Mouse (Mus musculus) induced T-regulatory cell, adult 2 months (primary cell): ENCODE measurements around the gene Mical1.

Experiments used
- DNase-seq: peaks from one replicate; pipeline ENCODE4 v3.0.0-alpha.2; 2012; ENCODE audit warnings: low read depth

The Mical1 gene

DNA sequence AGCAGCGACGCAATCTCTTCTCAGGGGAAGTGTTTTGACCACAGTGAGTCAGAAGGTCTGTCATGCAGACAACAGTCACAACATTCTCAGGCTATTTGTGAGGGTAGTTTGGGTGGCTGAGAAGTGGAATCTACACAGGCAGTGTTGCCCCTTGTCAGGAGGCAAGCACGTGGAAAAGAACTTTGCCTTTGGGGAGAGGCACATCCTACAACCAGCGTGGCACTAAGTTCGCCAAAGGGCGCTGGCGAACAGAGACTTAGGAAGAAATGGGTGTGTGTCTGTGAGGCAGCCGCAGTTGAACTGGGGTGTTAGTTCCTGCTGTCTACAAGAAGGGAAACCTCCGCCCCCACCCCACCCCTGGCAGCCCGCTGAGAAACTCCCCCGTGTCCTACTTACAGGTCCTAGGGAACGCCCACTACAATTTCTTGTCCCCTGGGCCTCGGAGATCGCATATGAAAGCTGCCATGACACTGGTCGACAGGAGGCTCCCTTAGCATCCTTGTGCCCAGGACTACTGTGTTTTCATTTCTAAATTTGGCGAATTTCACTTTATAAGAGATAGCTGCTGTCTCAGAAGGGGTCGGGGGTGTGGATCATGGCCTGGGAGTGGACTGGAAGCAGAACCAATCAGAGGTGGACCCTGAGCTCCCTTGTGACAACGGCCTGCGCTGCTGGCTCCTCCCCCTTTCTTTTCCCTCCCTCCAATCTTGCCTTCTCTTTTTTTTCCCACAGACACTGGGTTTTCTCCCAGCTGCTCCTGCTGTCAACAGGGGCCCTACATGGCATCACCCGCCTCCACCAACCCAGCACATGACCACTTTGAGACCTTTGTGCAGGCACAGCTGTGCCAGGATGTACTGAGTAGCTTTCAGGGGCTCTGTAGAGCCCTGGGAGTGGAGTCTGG, 1.4 kb downstream of the Mical1 start:
- DNase-seq = peak; percentile 86

DNA sequence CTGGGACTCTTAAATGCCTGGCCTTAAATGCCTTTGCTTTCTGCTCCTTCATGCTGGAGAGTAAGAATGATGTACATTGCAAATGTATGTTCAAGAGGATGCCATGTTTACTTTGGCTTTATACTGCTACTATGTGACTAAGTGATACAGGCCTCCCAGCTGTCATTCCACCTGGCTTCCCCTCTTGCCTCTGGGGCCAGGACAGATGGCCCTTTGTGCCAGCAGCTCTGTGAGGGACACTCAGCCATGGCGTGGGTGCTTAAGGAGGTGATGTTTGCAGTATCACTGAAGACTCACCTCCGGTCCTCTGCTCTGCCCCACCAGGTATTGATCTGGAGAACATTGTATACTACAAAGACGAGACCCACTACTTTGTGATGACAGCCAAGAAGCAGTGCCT, 3.8 kb downstream of the Mical1 start:
- no peak for DNase-seq

DNA sequence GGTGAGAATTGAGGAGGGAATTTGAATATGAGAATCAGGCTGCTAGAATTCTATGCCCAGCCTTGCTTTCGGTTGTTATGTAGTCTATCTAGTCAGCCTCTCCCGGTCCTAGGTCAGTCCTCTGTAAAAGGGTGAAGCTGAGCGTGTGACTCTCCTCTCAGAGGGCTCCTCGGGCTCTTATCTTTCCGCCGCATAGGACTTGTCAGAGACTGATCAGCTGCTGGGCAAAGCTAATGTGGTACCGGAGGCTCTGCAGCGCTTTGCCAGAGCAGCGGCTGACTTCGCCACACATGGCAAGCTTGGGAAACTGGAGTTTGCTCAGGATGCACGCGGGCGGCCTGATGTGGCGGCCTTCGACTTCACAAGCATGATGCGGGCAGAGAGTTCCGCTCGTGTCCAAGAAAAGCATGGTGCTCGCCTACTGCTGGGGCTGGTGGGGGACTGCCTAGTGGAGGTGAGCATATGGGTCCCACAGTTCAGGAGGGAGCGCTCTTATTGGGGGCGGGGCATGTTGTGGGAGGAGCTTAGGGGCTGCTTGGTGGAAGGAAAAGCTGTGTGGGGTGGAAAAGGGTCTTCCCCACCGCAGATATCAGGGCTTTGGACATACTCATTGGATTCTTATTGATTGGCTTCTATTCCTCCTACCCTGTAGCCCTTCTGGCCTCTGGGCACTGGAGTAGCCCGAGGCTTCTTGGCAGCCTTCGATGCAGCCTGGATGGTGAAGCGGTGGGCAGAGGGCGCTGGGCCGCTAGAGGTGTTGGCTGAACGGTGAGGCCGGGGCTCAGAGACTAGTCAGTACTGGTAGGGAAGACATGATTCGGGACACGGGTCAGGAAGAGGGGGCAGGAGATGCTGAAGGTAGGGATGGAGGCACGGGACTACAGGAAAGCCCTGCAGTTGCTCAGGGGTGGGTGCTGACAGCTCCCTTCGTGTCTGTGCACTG, 5.1 kb downstream of the Mical1 start:
- DNase-seq = no peak

DNA sequence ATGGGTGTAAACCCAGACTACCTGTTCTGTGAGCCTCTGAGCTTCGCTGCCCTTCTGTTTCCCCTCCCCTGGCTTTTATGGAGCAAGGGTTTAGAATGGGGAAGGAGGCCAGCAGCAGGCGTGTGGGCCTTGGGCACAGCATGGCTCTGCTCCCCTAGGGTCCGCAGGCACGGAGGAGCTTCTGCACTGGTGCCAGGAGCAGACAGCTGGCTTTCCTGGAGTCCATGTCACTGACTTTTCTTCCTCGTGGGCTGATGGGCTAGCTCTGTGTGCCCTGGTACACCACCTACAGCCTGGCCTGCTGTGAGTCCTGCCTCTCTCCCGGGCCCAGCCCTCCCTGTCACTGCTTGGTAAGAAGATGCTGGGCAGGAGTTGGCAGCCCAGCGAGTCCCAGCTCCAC, 6.3 kb downstream of the Mical1 start:
- no peak for DNase-seq

DNA sequence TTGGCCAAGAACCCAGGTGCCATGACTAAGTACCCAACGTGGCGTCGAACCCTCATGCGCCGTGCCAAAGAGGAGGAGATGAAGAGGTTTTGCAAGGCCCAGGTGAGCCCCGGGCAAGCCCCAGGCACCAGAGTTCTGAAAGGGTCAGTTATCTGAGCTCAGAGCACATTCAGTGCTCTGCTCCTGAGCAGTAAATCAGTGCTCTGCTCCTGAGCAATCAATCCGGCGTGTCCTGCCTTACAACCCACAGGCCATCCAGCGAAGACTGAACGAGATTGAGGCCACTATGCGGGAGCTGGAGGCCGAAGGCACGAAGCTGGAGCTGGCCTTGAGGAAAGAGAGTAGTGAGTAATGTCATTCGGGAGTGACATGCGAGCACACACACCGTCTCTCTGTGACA, 9.7 kb downstream of the Mical1 start:
- no peak for DNase-seq

DNA sequence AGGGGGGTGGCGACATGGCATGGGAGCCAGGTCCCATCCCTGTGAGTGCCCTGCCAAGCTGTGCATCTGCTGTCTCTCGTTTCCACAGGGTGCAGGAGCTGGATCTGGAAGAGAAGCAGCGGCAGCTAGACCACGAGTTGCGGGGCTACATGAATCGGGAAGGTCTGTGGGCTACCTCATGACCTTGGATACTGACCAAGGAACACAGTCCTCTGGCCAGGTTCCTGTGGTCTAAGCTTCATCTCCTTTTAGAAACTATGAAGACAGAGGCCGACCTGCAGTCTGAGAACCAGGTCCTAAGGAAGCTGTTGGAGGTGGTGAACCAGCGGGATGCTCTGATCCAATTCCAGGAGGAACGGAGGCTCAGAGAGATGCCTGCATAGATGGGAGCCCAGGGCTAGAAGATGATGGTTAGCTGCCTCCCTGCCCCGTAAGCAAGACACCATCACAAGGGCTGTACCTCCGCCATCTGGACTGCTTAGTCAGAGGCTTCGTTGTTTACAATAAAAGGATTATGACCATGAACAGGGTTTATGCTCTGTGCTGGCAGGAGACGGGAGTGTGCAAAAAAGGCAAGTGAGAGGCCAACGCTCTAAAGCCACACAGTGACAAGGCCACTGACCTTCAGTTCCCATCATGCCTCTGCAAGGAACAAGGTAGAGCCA, 10.5 kb downstream of the Mical1 start:
- no peak for DNase-seq

DNA sequence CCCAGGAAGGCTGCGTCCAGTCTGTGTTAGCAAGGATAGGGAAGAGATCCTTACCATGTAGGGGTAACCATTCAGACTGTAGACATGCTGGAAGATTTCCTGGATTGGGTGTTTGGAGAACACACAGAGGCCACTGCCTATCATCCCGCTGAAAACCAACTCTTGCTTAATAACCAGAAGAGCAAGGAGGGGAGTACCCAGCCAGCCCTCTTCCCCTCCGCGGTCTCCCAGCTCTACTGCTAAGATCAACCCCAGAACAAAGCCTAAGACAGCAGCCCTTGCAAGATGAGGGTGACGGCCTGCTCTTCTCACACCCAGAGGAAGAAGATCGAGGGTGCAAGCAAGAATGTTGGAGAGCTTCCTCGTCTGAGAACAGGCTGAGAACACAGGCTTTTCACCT, 12.8 kb downstream of the Mical1 start:
- DNase-seq = peak; percentile 36

DNA sequence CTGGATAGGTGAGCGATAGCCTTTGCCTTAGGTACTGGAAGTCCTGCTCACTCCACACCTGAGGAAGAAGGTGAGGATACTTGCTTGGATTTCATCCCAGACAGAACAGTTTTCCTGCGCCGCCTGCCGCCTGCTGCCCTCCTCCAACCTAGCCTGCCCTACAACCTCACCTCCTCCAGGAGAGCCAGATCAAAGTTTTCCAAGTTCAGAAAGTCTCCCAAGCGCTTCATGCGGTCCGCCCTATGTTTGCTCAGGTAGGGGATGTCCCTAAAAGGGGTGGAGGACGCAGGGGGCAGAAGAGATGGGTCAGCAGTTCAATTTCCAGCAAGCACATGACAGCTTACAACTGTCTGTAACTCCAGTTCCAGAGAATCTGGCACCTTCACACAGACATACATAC, 13.2 kb downstream of the Mical1 start:
- DNase-seq = peak; percentile 59

DNA sequence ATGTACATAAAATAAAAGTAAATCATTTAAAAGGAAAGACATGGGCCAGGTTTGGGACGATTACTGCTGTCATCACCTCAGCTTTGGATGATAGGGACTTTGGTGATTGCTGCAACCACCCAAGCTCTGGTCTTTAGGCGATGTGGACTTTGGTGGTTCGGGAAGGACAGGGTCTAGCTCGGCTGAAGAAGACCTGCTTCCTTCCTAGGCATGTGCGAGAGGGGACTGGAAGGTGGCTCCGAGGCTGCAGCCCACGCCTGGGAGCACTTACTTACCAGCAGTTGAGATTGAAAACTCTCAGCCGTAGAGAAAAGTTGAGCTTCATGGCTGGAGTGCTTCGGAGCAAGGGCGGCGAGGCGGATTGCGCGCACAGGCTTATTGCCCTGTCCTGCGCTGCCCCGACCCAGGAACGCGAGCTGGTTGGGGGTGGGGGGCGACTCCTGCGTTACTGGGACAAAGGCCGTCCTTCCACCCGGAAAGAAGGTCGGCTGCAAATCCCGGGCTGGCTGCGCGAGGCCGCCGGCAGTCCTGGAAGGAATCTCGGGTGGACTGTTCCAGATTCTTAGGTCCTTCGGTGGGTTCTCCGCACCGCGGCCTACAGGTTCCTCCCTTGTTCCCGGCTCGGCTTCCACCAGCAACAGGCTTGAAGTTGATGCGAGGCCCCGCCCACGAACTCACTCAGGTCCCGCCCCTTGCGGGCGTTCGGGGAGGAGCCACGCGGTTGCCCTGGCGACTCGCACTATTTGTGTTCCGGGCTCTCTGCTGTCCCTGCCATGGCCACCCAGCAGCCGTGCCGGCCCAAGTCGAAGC, 13.8 kb downstream of the Mical1 start, which contains the start of the genes Smpd2 and Ppil6:
Gene Smpd2, minus strand, starts transcription at position 662 of the 810 bp plus-strand sequence.
Gene Ppil6, plus strand, starts transcription at position 732 of the 810 bp plus-strand sequence.
- DNase-seq = peak; percentile 96

DNA sequence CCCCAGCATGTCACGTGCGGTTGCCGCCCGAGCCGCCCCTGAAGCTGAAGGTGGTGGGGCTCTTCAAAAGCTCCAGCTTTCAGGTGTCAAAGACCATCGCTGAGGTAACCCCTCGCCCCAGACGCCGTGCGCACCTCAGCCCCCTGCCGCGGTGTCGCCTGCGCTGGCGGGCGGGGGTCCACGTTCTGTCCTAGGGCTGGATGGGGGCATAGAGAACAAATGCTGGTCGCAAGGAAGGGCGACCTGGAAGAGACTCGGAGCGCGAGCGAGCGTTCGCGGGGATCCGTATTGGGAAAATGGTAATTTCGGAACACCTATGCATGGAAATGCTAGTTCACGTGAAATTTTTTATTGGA, 14.4 kb downstream of the Mical1 start:
- no peak for DNase-seq

DNA sequence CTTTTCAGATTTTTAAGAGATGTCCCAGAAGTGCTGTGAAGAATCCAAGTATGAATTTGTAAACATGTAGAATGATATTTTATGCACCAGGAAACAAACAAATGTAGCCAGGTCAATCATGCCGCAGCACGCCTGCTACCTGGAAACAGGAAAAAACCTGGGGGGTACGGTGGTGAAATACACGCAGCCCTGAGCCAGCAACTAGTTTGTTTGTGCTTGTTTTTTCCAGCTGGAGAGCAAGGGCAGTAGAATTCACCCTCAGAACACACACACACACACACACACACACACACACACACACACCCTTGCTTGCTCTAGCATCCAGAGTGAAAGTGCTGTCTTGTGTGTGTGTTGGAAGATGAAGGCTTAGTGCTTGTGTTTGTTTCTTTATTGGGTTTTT, 15.0 kb downstream of the Mical1 start:
- peak; percentile 59 for DNase-seq

DNA sequence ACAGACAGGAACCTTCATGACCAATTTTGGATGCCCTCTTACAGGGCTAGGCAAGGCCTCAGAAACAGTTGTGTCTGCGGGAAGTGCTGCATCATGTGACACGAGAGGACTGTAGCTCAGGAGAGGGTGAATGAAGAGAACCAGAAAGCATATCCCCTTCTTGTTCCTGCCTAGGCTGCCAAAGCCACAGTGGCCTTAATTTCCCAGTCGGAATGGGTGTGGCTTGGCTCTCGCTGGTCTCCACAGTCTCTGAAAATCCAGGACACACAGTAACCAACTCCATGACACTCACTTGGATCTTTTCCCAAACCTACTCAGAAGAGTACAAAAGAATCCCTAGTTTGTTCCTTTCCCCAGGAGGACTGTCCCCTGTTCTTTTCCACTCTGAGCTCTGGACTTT, 24.8 kb downstream of the Mical1 start:
- no peak for DNase-seq

DNA sequence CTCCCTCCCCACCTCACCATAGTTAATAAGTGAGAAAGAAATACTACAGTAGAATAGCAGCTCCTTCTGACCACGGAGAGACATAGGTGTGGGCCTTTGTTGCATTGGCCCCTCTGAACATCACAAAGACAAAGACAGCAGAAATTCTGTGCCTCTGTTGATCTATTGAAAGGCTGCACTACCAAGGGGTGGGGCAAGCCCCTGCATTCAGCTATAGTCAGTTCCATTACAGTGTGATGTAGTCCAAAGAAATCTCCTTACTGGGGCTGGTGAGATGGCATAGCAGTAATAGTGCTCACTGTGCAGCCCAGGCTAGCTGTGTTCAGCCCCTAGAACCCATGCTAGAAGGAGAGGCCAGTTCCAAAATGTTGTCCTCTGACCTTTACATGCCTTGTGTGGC, 28.9 kb downstream of the Mical1 start:
- peak; percentile 31 for DNase-seq

DNA sequence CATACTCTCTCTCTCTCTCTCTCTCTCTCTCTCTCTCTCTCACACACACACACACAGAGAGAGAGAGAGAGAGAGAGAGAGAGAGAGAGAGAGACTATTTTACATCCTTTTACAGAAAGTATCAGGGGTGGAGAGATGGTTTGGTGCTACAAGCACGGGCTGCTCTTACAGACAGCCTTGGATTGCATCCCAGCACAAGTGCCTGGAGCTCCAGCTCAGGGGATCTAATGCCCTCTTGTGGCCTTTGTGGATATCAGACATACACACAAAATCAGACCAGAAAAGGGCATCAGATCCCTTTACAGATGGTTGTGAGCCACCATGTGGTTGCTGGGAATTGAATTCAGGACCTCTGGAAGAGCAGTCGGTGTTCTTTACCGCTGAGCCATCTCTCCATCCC, 29.3 kb downstream of the Mical1 start:
- peak; percentile 83 for DNase-seq

DNA sequence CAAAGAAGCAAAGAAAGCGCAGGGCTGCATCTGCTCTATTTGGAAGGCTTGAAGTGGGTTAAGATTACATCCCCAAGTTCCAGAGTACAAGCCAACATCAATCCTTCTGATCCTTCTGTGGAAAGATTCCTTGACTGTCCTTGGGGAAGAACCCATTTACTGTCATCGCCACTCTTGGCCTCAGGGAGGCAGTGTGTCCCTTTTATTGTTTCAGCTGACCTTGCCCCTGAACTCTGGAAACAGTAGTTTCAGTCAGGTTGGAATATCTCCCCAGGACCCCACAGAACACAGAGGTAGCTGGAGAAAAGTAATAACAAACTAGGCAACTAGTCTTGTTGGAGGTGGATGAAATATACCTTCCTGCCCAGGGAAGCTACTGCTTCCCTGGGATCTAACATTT, 33.0 kb downstream of the Mical1 start:
- DNase-seq = peak; percentile 65

DNA sequence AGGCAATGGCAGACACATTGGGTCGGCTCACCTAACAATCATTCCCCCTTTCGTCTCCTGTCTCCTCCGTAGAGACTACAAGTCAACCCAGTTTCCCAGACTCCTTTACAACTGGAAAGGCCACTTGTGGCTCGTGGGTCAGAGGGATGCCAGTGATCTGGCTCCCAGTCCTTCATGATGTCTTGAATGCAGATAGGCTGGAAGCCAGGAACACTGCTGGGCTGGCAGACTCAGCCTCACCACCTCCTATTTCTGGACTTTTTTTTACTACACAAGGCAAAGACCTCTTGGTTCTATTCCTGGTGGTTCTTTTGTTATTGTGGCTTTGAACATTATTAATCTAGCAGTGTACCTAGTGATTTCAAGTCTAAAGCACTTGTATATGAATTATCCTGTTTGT, 38.2 kb downstream of the Mical1 start:
- DNase-seq = no peak

DNA sequence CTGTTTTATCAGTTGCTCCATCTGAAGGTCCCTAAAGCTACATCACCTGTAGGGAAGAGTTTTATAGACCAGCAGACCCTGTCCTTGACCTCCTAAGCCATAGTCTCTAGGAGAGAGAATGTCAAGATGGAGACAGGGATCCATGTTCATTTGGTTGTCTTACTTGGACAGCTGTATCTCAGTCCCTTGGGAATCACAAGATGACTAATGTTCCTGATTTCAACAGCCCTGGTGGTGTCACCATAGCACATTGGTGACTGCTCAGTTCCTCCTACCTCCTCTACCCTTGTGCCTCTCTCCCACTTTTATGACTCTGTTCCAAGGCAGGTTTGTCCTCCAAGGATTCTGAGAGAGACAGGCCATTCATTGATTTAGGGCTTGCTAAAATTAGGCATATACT, 38.8 kb downstream of the Mical1 start:
- no peak for DNase-seq

DNA sequence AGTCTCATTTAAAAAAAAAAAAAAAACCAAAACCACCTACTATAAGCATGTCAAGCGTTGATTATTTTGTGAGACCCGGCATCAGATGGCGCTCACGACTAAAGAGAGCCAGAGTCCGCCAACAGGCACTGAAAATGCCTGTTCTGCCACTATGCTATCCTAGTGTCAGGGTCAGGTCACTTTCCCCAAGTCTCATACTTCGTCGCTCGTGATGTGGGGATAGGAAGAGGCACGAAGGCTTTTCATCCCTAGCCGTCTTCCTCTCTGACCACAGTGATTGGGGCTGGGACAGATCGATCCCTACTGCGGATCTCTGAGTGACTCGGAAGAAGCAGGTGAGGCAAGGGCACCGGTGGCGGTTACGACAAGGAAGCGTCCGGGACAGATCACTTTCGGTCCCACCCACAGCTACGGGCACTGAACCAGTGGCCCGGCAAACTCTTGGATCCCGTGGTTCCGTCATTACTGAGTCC, 42.4 kb downstream of the Mical1 start:
- peak; percentile 93 for DNase-seq

DNA sequence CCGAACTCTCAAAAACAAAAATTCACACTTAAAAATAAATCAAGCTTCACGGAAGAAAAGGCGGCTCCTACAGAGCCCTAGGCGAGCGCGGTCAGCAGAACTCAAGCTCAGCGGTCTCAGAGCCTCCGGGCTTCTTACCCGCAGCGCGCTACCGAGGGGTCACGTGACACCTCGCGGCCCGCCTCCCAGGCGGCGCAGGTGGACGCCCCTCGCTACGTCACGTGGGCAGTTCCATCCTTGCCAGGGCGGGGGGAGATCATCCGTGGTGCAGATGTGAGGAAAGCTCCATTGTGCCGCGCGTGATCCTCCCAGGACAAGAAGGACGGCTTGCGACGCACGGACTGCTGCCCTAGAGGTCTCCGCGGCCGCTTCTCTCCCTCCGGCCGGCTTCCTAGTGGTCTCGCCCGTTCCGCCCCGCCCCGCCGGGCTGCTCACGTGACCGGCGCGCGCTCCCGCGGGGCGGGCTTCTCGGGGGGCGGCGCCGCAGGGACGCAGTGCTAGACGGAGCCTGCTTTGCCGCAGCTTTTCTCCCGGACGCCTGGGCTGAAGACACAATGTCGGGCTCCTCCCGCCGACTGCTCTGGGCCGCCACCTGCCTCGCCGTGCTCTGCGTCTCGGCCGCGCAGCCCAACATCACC, 43.0 kb downstream of the Mical1 start, which contains the start of gene Cd164:
Gene Cd164, plus strand, starts transcription at position 434 of the 638 bp plus-strand sequence.
- peak; percentile 97 for DNase-seq

DNA sequence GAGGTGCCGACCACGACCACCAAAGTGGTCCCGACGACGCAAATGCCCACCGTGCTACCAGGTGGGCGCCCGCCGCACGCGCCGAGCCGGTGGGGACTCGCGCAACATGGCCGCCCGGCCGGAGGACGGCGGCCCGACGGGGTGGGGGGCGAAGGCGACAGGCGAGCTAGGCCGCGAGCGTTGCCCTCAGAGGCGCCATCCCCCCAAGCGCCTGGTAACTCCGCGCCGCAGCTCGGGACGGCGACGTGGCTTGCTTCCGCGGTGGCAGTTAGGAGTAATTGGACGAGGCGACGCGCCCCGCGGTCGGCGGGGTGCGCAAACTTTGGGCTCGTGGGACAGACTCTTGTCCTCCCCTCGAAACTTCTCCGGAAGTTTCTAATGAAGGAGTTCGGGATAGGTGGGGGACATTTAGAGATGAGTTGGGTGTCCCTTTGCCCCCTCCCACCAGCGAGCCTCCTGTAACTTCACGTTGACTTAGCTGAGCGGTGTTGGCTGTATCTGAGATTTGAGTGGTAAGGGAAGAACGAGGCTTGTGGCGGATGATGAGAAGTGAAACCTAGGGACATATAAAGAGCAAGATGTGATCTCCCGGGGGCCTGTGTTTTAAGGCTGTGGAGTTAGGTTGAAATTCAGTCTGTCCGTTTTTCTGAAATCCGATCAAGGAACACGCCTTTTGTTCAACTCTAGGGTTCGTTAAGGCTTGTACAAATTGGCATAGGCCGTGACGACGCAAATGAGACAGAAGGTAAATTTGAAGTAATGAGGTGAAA, 43.7 kb downstream of the Mical1 start:
- peak; percentile 83 for DNase-seq
